Mouse (Mus musculus) C2C12 (cell line): ENCODE measurements around the gene Pdpn.

Source experiments
- CTCF ChIP-seq: IDR thresholded peaks from one replicate; pipeline ENCODE4 v1.5.1; 2011; ENCODE audit not compliant: control insufficient read depth, insufficient read depth, insufficient read length
- MAX ChIP-seq: IDR thresholded peaks from one replicate; pipeline ENCODE4 v1.6.1; 2011; ENCODE audit warnings: mild to moderate bottlenecking, control low read depth
- USF1 ChIP-seq: IDR thresholded peaks from one replicate; pipeline ENCODE4 v1.6.1; 2011; ENCODE audit warnings: low read depth, mild to moderate bottlenecking, control low read depth, moderate library complexity

DNA sequence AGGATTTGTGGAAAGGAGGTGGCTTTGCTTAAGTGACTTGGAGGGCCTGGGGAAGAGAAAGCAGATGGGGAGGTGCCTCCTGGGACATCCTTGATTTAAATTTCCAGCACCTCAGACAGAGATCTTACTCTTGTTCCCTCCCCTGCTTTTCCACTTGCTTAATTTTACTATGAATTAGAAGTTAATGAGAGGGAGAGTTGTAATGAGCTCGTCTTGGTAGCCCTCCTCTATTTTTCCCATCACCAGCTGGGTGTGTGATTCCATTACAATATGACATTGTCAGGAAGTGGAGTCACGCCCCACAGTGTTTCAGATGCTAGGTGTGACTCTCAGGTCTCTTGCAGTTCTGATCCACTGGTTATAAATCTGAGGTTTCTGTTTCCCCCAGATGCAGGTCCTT, 36.7 kb upstream of the Pdpn start:
- TF ChIP-seq CTCF (no peak), USF1 (no peak), MAX (no peak)
